Mouse (Mus musculus) G1E (cell line): ENCODE results near the gene Asic4. TPM values are rescaled to one million over a fixed set of nuclear protein-coding genes. Genes with fewer than 3 reads are reported as not detected.

Source experiments
- ATAC-seq: 2 replicates; pipeline ENCODE4 v1.8.0; 2016; ENCODE audit warnings: mild to moderate bottlenecking; ENCODE audit not compliant: insufficient number of reproducible peaks, poor library complexity, low FRiP score, severe bottlenecking; ENCODE audit errors: extremely low read depth
- DNase-seq: peaks from one replicate; pipeline ENCODE4 v3.0.0; 2012; ENCODE audit warnings: low spot score
- H3K27me3 ChIP-seq: 2 replicates; pipeline ENCODE4 v1.6.1; 2012; ENCODE audit warnings: mild to moderate bottlenecking, low read length, inconsistent platforms; ENCODE audit not compliant: insufficient read depth
- H3K36me3 ChIP-seq: replicated peaks from 2 replicates; pipeline ENCODE3; 2012; ENCODE audit warnings: mild to moderate bottlenecking, inconsistent platforms
- H3K4me1 ChIP-seq: 2 replicates; pipeline ENCODE4 v1.6.1; 2012; ENCODE audit warnings: low read depth, low read length, inconsistent platforms, mixed read lengths; ENCODE audit not compliant: insufficient read depth
- H3K4me3 ChIP-seq: 2 replicates; pipeline ENCODE4 v1.5.1; 2012; ENCODE audit warnings: low read depth, mild to moderate bottlenecking, inconsistent platforms, low read length, moderate library complexity, mixed read lengths
- H3K9me3 ChIP-seq: replicated peaks from 2 replicates; pipeline ENCODE4 v1.6.1; 2012; ENCODE audit warnings: inconsistent platforms
- CTCF ChIP-seq: IDR thresholded peaks from 2 replicates; pipeline ENCODE4 v1.5.1; 2012; ENCODE audit warnings: low read depth, low read length, inconsistent platforms, mixed read lengths
- GATA1 ChIP-seq: IDR thresholded peaks from 2 replicates; pipeline ENCODE4 v1.6.1; 2012; ENCODE audit warnings: borderline replicate concordance, low read length, inconsistent platforms, mixed read lengths
- GATA2 ChIP-seq: IDR thresholded peaks from 2 replicates; pipeline ENCODE4 v1.6.1; 2012; ENCODE audit warnings: low read depth, low read length, inconsistent platforms, borderline replicate concordance
- POLR2AphosphoS5 ChIP-seq: IDR thresholded peaks from 2 replicates; pipeline ENCODE4 v1.6.1; 2012; ENCODE audit warnings: low read depth, low read length, inconsistent platforms; ENCODE audit not compliant: insufficient replicate concordance
- TAL1 ChIP-seq: conservative IDR thresholded peaks from 2 replicates; pipeline ENCODE4 v1.6.1; 2012; ENCODE audit warnings: low read depth, low read length, inconsistent platforms, mixed read lengths
- polyA plus RNA-seq: library from polyadenylated mRNA; stranded (reverse); fragments of >175 nt; gene quantifications from 2 replicates; pipeline ENCODE4 v1.2.3, GENCODE M21; 2012
- total RNA-seq, 2 experiments: library from RNA; stranded (forward) in 1 of 2; stranded (reverse) in 1 of 2; fragments of 200-1000 nt in 1 of 2; fragments of >200 nt in 1 of 2; fragmentation: Nextera tagmentation in 1 of 2; gene quantifications; 2 replicates each; pipeline ENCODE4 v1.2.3; 2014 to 2017

Asic4 gene
- total and polyA plus RNA-seq, 3 experiments, result 1.7 to 8.8 (median 2.9) TPM

- DNase-seq, result no peak
- Histone ChIP-seq H3K4me3 (no peak overlapping the region), H3K4me1 (peaks cover 23% of the 10 kb centered on the region), H3K36me3 (no peaks in the 10 kb centered on the region), H3K27me3 (peaks cover 63% of the 10 kb centered on the region), H3K9me3 (no peaks in the 10 kb centered on the region)
- ATAC-seq, result no peak
- TF ChIP-seq TAL1 (no peak), POLR2AphosphoS5 (no peak), CTCF (no peak), GATA1 (no peak), GATA2 (no peak)
Measured at GRCm38 (mm10) chr1:75423780-75424390, 26.4 kb upstream of the Asic4 start.

DNA sequence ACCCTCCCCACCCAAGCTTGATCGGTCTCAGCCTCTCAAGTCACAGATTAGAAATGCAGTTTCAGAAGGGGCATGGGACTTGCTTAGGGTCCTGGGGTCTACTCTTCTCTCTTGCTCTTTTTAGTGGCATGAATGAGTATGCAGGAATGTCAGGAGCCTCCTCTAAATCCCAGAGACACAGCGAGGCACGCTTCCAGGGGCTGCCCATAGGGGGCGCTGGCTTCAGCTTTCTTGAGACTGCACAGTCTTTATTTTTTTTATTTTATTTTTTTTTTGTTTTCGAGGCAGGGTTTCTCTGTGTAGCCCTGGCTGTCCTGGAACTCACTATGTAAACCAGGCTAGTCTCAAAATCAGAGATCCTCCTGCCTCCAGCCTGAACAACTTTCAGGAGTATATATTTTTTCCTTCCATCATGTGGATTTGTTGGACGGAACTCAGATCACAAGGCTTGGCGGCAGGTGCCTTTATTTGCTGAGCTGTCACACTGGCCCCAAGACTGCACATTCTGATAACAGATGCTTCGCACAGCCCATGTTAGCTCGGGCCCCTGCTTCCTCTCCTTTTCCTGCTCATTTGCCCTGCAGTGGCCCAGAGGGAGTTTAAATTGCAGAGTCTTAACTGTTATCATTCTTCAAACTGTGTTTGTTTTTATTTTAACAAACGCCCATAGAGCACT lies 24.3 kb upstream of the Asic4 start:
- peaks cover 23% of the 10 kb centered on the region for H3K4me1 ChIP-seq
- H3K36me3 ChIP-seq, result no peaks in the 10 kb centered on the region
- H3K27me3 ChIP-seq, result peaks cover 75% of the 10 kb centered on the region
- no peak for ATAC-seq
- no peak for TF ChIP-seq POLR2AphosphoS5
- peak; percentile 93 for TF ChIP-seq CTCF
- TF ChIP-seq TAL1, result no peak
- no peak for TF ChIP-seq GATA2
- no peak for TF ChIP-seq GATA1
- DNase-seq, result peak; percentile 44
- H3K9me3 ChIP-seq, result no peaks in the 10 kb centered on the region
- H3K4me3 ChIP-seq, result no peak overlapping the region

DNA sequence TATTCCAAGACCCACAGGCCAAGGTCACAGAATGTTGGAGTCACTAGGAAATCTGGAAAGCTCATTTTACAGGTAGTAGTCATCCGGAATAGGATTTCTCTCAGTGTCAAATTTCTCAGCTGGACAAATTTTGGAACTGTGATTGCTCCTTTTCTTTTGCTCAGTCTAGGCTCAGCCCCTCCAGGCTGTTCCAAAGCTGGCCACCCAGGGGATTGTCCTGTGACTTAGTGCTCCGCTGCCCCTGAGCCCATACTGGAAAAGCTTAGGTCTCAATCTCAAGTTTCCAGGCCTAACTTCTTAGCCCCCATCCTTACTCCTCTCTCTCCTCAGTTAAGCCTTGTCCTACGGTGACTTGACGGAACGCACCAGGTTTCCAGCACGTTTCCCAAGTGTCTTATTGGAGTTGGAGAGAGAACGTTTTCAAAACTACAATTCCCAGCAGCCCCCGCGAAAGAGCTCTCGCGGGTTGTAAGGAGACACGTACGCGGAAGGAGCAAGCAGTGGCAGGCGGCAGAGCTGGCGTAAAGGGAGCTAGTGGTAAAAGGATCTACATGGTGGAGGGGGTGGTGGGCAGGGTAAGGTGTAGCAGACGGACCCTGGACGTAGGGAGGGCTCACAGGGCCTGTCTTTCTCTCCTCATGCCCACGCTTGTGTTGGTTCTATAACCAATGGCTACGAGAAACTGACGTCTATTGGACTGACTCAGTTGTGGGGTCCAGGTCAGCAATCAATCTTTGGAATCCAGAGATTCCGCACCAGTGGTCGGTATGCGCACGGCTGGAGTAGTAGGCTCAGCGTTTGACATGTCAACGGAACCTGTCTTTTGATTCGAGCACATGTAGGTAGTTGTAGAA lies 14.5 kb upstream of the Asic4 start, which contains the start of gene Gmppa:
Gene Gmppa (plus strand): TSS at position 456 of the 854 bp plus-strand sequence.
- H3K36me3 ChIP-seq, result peaks cover 37% of the 10 kb centered on the region
- H3K9me3 ChIP-seq, result no peaks in the 10 kb centered on the region
- peaks cover 38% of the 10 kb centered on the region for H3K27me3 ChIP-seq
- TF ChIP-seq GATA2 (no peak), POLR2AphosphoS5 (0 out of 2 replicates have a peak, but pooled peaks have one; percentile 67)
- DNase-seq (peak; percentile 96), ATAC-seq (peak; percentile 97)
- H3K4me1 ChIP-seq, result peaks cover 46% of the 10 kb centered on the region
- H3K4me3 ChIP-seq, result peak within 1 kb of the TSS; percentile 71

DNA sequence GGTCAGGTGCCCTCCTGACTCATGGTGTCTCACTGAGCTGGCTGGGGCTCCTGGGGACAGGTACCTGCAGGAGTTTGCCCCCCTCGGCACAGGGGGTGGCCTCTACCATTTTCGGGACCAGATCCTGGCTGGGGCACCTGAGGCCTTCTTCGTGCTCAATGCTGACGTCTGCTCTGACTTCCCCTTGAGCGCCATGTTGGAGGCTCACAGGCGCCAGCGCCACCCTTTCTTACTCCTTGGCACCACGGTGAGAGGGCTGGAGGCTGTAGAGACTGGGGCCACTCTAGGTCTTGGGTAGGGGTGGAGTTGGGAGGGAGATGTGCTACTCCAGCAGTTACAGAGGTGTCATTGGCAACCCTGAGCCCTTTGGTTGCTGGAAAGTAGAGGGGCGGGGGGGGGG lies 11.5 kb upstream of the Asic4 start:
- H3K36me3 ChIP-seq, result peaks cover 67% of the 10 kb centered on the region
- DNase-seq (no peak), ATAC-seq (no peak)
- H3K4me1 ChIP-seq, result peaks cover 68% of the 10 kb centered on the region
- no peak overlapping the region for H3K4me3 ChIP-seq
- peaks cover 8% of the 10 kb centered on the region for H3K27me3 ChIP-seq
- no peak for TF ChIP-seq POLR2AphosphoS5
- TF ChIP-seq TAL1, result no peak
- TF ChIP-seq CTCF, result no peak
- TF ChIP-seq GATA2, result no peak
- no peak for TF ChIP-seq GATA1
- no peaks in the 10 kb centered on the region for H3K9me3 ChIP-seq

GRCm38 (mm10) chr1:75440661-75441060 lies 9.6 kb upstream of the Asic4 start:
- Histone ChIP-seq H3K27me3 (no peaks in the 10 kb centered on the region), H3K36me3 (peaks cover 73% of the 10 kb centered on the region), H3K9me3 (no peaks in the 10 kb centered on the region), H3K4me1 (peaks cover 77% of the 10 kb centered on the region), H3K4me3 (no peak overlapping the region)
- DNase-seq, result no peak
- ATAC-seq, result no peak
- no peak for TF ChIP-seq CTCF
- no peak for TF ChIP-seq GATA1

- H3K4me1 ChIP-seq, result peaks cover 81% of the 10 kb centered on the region
- H3K36me3 ChIP-seq, result peaks cover 73% of the 10 kb centered on the region
- H3K4me3 ChIP-seq, result no peak overlapping the region
- TF ChIP-seq TAL1 (no peak), POLR2AphosphoS5 (no peak), GATA2 (no peak), CTCF (no peak), GATA1 (no peak)
- H3K27me3 ChIP-seq, result no peaks in the 10 kb centered on the region
- DNase-seq (no peak), ATAC-seq (no peak)
- no peaks in the 10 kb centered on the region for H3K9me3 ChIP-seq
Measured at GRCm38 (mm10) chr1:75441471-75441996, 8.7 kb upstream of the Asic4 start.

DNA sequence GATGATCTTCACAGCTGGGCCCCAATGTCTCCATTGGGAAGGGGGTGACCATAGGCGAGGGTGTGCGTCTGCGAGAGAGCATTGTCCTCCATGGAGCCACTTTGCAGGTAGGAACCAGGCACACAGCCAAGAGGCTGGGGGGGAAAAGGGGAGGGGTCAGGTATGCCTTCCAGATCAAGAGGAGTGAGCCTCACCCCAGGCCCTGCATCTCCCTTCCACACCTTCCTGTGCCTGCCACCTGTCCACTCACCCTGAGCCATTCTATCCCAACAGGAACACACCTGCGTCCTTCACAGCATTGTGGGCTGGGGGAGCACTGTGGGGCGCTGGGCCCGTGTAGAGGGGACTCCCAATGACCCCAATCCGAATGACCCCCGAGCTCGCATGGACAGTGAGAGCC lies 8.1 kb upstream of the Asic4 start:
- DNase-seq (no peak), ATAC-seq (no peak)
- peaks cover 81% of the 10 kb centered on the region for H3K4me1 ChIP-seq
- TF ChIP-seq GATA1 (no peak), GATA2 (no peak), POLR2AphosphoS5 (no peak), CTCF (no peak), TAL1 (no peak)
- no peak overlapping the region for H3K4me3 ChIP-seq
- H3K36me3 ChIP-seq, result peaks cover 69% of the 10 kb centered on the region
- H3K27me3 ChIP-seq, result no peaks in the 10 kb centered on the region
- no peaks in the 10 kb centered on the region for H3K9me3 ChIP-seq
